Mouse (Mus musculus) gastrocnemius, postnatal 4 days (tissue): ENCODE results near the gene Tkt. TPM values are rescaled to one million over a fixed set of nuclear protein-coding genes. Genes with fewer than 3 reads are reported as not detected.

Source experiments
- DNase-seq, 2 experiments: peaks; one replicate each; pipeline ENCODE4 v3.0.0; 2021 to 2022; ENCODE audit warnings: low spot score in 2 of 2, mixed read lengths in 2 of 2
- total RNA-seq, 2 experiments: library from RNA; stranded (reverse); gene quantifications; 2 replicates each; pipeline ENCODE4 v1.2.3; 2021

Tkt gene
- total RNA-seq, 2 experiments from 2014 or later = 53.7 to 62.8 TPM

- DNase-seq = no peak
These were observed 33.1 kb downstream of the Tkt start for GRCm38 (mm10) chr14:30581238-30581637.

DNA sequence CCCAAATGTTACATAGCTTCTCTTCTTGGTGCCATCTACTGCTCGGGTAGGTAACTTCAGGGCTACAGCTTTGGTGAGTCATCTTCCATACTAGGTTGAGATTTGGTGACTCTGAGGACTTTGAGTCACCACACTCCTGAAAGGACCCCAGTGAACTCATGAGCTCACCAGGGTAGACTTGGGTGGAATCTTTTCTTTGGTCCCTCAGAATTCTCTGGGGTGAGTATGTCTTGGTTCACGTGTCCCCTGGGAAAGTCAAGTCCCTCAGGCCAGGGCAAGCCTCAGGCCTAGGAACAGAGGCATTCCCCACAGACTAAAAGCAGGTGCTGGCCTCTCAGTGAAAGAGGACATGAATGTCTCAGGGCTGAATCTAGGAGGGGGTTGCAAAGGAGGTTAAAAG is 35.9 kb downstream of the Tkt start:
- no peak for DNase-seq

DNA sequence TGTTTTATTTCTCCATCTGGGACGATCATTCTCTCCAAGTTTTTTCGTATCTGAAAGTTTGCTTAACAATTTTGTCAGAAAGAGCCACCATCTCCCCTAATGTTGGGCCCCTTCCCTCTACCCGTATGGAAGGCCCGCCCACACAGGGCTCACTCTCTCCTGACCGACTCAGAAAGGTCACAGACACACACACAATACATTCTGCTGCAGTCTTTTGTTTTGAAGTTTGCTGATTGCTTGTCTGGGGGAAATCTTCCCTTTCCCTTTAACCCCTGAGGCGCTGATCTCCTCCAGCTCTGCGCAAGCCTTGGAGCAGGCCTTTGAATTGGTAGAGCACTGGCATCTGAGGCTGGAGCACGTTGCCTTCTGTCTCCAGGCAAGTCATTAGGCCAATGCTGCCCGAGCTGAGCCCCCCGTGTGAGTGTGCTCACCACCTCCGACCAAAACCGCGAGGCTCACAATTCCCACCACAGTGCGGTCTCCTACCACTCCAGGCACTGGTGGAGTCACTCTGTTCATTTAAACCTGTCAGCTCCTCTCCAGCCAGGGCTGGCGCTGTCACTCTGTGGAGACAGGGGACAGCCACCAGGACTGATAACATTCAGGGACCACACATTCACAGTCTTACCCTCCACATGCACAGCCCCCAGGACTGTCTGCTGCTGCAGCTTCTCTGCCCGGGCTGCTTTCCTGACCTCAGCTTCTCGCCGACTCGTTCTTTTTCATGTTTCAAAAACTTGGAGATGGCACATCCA is 36.5 kb downstream of the Tkt start:
- DNase-seq = no peak

DNA sequence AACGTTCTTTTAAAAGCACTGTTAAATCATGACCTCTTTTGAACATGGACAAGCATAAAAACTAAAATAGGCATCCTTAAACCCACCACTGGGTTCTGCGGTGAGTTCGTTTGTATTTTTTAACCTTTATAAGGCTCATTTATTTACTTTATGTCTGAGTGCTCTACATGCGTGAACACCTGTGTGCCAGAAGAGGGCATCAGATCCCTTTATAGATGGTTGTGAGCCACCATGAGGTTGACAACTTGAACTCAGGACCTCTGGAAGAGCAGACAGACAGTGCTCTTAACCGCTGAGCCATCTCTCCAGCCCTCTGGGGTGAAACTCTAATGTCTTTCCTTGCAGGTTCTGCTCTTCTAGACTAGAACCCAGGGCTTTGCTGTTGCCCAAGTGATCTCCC is 37.2 kb downstream of the Tkt start:
- no peak for DNase-seq

- no peak for DNase-seq
These were observed 38.8 kb downstream of the Tkt start for GRCm38 (mm10) chr14:30586780-30587461.

DNA sequence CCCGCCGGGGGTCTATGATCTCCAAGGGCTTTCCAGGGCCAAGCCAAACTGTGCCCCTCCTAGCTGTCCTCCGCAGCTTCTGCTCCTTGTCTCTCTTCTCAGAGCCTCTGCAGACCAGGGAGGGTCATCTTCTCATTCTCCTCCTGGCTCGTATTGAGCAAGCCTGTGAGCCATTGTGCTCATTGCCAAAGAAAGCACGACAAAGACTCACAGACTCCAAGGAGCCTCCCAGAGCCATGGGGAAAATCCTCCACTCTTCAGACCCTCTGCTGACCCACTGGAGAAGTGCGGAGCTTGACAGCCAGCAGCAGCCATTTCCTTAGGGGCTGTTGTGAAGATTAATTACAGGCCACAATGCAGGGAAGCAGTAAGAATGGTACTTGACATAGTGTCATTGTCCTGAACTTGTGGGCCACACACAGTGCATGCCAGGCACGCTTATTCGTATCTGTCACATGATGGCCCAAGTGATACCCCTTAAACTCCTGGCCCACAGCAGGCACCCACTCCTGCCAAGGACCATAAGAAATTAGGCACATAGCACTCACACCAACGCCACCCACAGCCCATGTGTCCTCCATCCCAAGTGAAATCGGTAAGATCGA is 42.0 kb downstream of the Tkt start:
- DNase-seq = no peak

GRCm38 (mm10) chr14:30590918-30591317 is 42.8 kb downstream of the Tkt start:
- no peak for DNase-seq

- DNase-seq = peak; percentile 82 to 89
These were observed 43.3 kb downstream of the Tkt start for GRCm38 (mm10) chr14:30591417-30591816.

GRCm38 (mm10) chr14:30593279-30594091 is 45.3 kb downstream of the Tkt start:
- peak; percentile 64 to 82 for DNase-seq

DNA sequence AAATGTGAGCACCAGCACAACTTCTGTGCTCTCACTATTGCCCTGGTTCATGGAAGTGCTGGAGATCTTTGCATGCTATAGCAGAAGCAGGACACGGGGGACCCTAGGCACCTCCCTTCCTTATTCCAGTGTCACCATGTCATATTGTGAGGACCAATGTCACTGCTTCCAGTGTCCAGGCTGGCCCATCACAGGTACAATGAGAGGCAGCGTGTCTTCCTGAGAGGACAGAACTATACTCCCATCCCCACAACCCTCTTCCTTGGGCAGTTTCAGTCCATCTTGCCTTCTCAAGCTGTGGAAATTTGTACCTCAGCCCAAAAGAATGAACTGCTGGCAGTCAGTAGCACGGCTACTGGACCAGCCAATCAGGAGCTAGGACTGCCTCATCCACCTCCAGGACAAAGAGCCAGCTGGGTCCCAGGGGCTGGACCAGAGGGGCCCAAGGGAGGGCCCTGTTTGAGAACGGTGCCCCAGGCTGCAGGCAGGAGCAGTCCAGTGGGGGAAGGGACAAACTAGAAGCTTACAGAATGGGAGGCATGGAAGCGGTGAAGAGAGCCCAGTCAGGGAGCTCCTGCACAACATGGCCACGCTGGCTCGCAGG is 46.0 kb downstream of the Tkt start:
- peak; percentile 42 to 64 for DNase-seq

GRCm38 (mm10) chr14:30595576-30596313 is 47.6 kb downstream of the Tkt start:
- DNase-seq = no peak

- no peak for DNase-seq
These were observed 48.2 kb downstream of the Tkt start for GRCm38 (mm10) chr14:30596407-30596806.

DNA sequence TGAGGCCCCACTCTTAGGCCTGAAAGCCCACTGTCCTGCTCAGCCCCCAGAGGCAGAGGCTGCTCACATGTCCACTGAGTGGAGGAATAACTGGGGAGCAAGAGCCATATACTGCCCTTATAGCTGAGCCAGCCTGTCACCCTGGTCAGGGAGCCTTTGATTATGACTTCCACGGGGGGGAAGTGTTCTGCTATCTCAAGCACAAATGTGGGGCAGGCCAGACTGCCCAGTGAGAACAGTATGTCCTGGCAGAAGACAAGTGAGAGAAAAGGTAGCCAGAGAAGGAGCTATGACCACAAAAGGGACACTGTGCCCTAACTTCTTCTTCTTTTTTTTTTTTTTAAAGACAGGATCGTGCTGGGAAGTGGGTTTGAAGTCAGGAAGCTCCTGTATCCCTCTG is 49.0 kb downstream of the Tkt start:
- DNase-seq = no peak

DNA sequence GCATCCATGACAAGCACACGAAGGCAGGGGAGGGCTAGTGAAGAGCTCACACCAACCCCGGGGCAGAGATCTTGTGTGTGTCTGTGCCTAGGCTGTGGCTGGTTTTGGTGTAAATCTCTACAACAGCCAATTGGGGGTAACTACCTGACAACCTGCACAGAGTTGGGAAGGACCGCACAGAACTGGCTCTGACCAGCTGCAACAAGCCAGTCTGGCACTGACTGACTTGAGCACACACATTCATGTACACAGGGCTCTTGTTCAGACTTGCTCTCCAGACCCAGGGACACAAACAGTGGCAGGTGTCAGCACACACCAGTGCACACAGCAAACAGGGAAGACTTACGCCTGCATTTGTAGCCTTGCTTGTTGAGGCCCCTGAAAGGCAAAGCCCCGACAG is 58.7 kb downstream of the Tkt start:
- DNase-seq = no peak

- no peak for DNase-seq
These were observed 59.5 kb downstream of the Tkt start for GRCm38 (mm10) chr14:30607696-30608095.

- no peak for DNase-seq
These were observed 60.0 kb downstream of the Tkt start for GRCm38 (mm10) chr14:30608176-30608575.

DNA sequence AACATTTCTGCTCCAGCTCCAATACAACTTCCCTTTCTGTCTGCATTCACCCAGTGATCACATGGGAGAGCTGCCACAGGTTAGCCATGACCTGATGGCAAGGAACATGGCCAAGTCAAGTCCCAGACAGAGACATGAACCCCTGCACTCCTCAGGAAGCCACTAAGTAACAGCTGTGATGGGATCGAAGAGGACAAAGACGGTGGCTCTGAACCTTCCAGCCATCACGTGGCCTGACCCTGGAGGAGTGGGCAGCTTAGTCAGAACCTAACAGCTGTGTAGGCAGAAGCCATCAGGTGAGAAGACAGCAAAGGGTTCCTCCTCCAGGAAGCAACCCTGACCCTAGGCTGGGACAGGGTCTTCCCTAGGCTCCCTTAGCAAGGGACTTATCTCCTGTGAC is 61.3 kb downstream of the Tkt start:
- no peak for DNase-seq

DNA sequence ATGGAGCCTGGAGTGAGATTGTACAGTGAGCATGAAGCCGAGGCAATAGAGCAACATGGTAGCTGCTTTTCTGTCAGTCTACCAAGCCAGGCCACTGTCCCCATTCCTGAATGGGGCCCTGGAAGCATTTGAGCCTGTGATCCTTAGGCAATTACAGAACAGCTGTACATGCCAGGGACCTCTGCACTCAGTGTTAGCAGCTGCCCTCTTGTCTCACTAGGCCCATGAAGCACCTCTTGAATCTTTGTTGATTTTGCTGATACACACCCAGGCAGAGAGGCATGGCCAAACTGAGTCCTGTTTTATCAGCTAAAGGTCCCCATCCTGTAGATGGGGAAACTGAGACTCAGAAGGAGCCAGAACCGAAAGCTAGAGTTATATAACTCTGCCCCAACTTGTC is 62.1 kb downstream of the Tkt start:
- DNase-seq = no peak

- peak in 1 of 2 experiments; percentile 41 for DNase-seq
These were observed 62.8 kb downstream of the Tkt start for GRCm38 (mm10) chr14:30610940-30611339.

DNA sequence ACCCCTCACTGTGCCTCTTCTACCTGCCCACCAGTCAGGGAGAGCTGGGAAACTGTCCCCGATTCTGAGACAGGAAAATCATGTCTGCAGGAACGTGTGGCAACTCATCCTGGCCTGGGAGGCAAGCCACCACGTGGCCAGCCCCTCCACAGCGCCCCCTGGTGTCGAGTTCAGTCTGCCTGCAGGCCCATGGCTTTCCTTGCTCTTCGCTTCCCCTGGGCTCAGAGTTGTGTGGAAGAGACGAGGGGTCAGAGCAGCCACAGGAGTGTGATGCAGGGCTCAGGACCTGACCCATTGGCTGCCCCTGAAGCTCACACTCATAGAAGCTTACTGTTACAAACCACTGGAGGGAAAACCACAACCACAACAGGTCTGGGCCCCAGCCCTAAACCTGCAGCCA is 64.4 kb downstream of the Tkt start:
- peak; percentile 86 to 89 for DNase-seq
